Mouse (Mus musculus) spleen, adult 2 months (tissue): ENCODE data around the gene H2-Q6.
"Not testable (repeated sequence)": the region's sequence is repeated elsewhere in the genome, so short reads cannot be mapped to it uniquely, and the experiment has no call there.

ENCODE experiments used
- CTCF ChIP-seq: fragments of 200-500 bp; IDR thresholded peaks from 2 replicates; pipeline ENCODE4 v1.5.1; 2011; ENCODE audit warnings: mild to moderate bottlenecking, inconsistent platforms; ENCODE audit not compliant: insufficient read depth, insufficient read length, insufficient replicate concordance; ENCODE audit errors: extremely low read depth
- POLR2A ChIP-seq: fragments of 200-500 bp; IDR thresholded peaks from 2 replicates; pipeline ENCODE4 v1.6.1; 2011; ENCODE audit warnings: low read depth, low read length, inconsistent platforms

DNA sequence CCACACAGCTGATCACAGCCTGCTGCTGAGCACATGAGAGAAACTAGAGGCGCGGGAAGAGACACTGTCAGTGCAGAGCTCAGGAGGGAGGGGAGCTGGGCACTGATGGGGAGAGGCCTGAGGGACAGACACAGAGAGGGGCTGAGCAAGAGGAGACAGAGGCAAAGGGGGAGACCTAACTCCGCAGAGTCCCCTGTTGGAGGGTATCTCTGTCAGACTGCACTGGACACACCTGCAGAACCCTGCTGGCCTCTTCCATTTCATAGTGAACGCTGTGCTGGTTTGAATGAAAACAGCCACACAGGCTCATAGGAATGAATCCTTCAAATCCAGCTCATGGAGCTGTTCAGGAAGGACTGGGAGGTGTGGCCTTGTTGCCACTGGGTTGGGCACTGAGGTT is 3.3 kb upstream of the H2-Q6 start:
- TF ChIP-seq CTCF, POLR2A: not testable (repeated sequence)
